Mouse (Mus musculus): ENCODE data around the gene Ttf1.
"Not testable (repeated sequence)": the region's sequence is repeated elsewhere in the genome, so short reads cannot be mapped to it uniquely, and the experiment has no call there.

Gene Ttf1

GRCm38 (mm10) chr2:29054991-29055390 is 5.1 kb upstream of the Ttf1 start, which contains the start of gene Cfap77:
Gene Cfap77 (minus strand): TSS chr2:29055066.
- DNase-seq (ENCODE audit: low read depth, low spot score) = peak; percentile 85

GRCm38 (mm10) chr2:29065796-29066195 is 5.7 kb downstream of the Ttf1 start:
- peak; percentile 50 for DNase-seq (ENCODE audit: low read depth, low spot score)

- DNase-seq (ENCODE audit: low read depth, low spot score) = peak; percentile 88
Measured at GRCm38 (mm10) chr2:29066410-29066809, 6.3 kb downstream of the Ttf1 start.

- peak; percentile 56 for DNase-seq (ENCODE audit: low read depth, low spot score)
Measured at GRCm38 (mm10) chr2:29074676-29075075, 14.6 kb downstream of the Ttf1 start.

- DNase-seq (ENCODE audit: low read depth, low spot score) = peak; percentile 84
Measured at GRCm38 (mm10) chr2:29075331-29076070, 15.4 kb downstream of the Ttf1 start.

GRCm38 (mm10) chr2:29076226-29076625 is 16.2 kb downstream of the Ttf1 start:
- DNase-seq (ENCODE audit: low read depth, low spot score) = no peak

GRCm38 (mm10) chr2:29081965-29082364 is 21.9 kb downstream of the Ttf1 start:
- no peak for DNase-seq (ENCODE audit: low read depth, low spot score)

GRCm38 (mm10) chr2:29086026-29086425 is 26.0 kb downstream of the Ttf1 start:
- DNase-seq (ENCODE audit: low read depth, low spot score) = no peak

- DNase-seq (ENCODE audit: low read depth, low spot score) = not testable (repeated sequence)
Measured at GRCm38 (mm10) chr2:29089276-29089675, 29.2 kb downstream of the Ttf1 start.

- DNase-seq (ENCODE audit: low read depth, low spot score) = peak; percentile 40
Measured at GRCm38 (mm10) chr2:29095674-29096073, 35.6 kb downstream of the Ttf1 start.

- peak; percentile 49 for DNase-seq (ENCODE audit: low read depth, low spot score)
Measured at GRCm38 (mm10) chr2:29096751-29097150, 36.7 kb downstream of the Ttf1 start.

GRCm38 (mm10) chr2:29097465-29097864 is 37.4 kb downstream of the Ttf1 start:
- peak; percentile 92 for DNase-seq (ENCODE audit: low read depth, low spot score)

- DNase-seq (ENCODE audit: low read depth, low spot score) = peak; percentile 88
Measured at GRCm38 (mm10) chr2:29097955-29098354, 37.9 kb downstream of the Ttf1 start.

GRCm38 (mm10) chr2:29098786-29099185 is 38.7 kb downstream of the Ttf1 start:
- peak; percentile 83 for DNase-seq (ENCODE audit: low read depth, low spot score)

GRCm38 (mm10) chr2:29099646-29100045 is 39.6 kb downstream of the Ttf1 start:
- DNase-seq (ENCODE audit: low read depth, low spot score) = peak; percentile 85

GRCm38 (mm10) chr2:29100822-29101534 is 40.9 kb downstream of the Ttf1 start:
- peak; percentile 78 for DNase-seq (ENCODE audit: low read depth, low spot score)

GRCm38 (mm10) chr2:29102416-29103377 is 42.6 kb downstream of the Ttf1 start:
- peak; percentile 38 for DNase-seq (ENCODE audit: low read depth, low spot score)

GRCm38 (mm10) chr2:29120969-29121368 is 60.9 kb downstream of the Ttf1 start:
- peak; percentile 94 for DNase-seq (ENCODE audit: low read depth, low spot score)

GRCm38 (mm10) chr2:29122446-29122845 is 62.4 kb downstream of the Ttf1 start:
- peak; percentile 95 for DNase-seq (ENCODE audit: low read depth, low spot score)

GRCm38 (mm10) chr2:29123907-29124569 is 64.0 kb downstream of the Ttf1 start, which contains the start of gene Setx:
Gene Setx (plus strand): TSS chr2:29124181.
- peak; percentile 55 for DNase-seq (ENCODE audit: low read depth, low spot score)

- no peak for DNase-seq (ENCODE audit: low read depth, low spot score)
Measured at GRCm38 (mm10) chr2:29124571-29124935, 64.5 kb downstream of the Ttf1 start.
